Mouse (Mus musculus) adrenal gland, adult (tissue): ENCODE data around the gene Eri2.

Experiments
- DNase-seq, 2 experiments: peaks; one replicate each; pipeline ENCODE4 v3.0.0; 2022 to 2023; ENCODE audit warnings: low spot score in 1 of 2; ENCODE audit not compliant: inconsistent age in 2 of 2

Eri2 gene

GRCm38 (mm10) chr7:119745869-119746268 is 48.0 kb downstream of the Eri2 start:
- DNase-seq, result peak in 1 of 2 experiments; percentile 56

DNA sequence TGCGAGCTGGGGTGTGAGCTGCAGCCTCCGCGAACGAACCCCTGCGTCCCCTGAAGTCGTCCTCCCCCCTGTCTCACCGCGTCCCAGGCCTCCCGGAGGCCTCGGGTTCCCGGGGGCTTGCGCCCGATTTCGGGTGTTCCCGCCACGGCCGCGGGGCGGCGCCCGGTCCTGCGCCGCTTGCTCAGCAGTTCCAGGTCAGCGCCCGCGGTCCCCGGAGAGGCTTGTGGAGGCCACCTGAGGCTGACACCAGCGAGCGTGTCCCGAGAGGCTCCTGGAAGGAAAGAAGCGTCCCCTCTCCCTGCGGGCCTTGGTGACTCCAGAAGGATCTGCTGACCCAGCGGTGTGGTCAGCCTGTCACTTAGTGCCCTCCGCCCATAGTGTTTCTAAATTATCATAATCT is 49.5 kb downstream of the Eri2 start:
- DNase-seq, result peak in 1 of 2 experiments; percentile 34

DNA sequence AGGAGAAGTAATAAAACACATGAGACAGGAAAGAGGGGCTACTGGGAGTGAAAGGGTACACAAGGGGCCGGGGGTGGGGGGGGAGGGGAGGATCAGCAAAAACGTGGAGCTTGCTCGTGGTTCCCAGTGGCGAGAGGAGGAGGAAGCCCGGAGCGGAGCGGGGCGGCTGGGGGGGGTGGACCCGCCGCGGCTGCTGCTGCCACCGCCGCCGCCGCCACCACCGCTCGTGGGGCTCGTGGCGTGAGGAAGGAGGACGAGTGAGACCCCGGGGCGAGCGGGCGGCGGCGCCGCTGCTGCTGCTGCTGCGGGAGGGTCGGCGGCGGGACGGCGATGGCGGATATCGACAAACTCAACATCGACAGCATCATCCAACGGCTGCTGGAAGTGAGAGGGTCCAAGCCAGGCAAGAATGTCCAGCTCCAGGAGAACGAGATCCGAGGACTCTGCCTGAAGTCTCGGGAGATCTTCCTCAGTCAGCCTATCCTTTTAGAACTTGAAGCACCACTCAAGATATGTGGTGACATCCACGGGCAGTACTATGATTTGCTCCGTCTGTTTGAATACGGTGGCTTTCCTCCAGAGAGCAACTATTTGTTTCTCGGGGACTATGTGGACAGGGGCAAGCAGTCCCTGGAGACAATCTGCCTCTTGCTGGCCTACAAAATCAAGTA is 53.9 kb downstream of the Eri2 start:
- peak in 1 of 2 experiments; percentile 59 for DNase-seq

DNA sequence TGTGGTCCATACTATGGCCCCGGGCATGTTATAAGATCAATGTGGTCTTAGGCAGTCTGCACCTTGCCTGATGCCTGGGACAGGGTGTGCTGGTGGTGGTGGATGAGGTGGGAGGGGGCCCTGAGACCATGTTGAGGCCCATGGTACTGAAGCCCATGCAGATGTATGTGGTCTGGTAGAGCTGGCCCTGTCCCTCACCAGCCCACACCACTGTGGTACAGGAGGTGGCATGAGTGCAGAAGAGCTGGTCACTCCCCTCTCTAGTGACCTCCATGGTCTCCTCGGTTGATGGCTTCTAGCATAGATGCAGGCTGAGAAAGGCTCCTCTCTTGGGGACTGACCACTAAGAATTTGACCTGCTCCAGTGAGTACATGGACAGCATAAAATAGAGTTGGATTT is 55.0 kb downstream of the Eri2 start:
- DNase-seq, result no peak

DNA sequence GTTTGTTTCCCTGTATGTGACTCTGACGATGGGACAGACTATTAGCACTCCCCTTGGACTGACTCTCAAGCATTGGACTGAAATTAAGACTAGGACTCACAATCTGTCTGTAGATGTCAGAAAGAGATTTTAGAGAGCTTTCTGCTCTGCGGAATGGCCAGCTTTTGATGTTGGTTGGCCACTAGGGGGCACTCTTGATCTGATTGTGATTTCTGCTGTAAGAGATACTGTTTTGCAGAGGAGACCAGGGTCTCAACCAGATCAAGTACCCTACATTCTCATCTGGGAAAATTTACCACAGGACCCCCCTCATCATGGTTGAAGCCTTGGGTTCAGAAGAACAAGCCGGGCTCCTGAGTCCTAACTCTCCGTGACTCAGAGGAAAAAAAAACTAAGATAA is 62.6 kb downstream of the Eri2 start:
- peak; percentile 14 to 67 for DNase-seq

GRCm38 (mm10) chr7:119727621-119728020 is 66.2 kb downstream of the Eri2 start:
- DNase-seq, result peak; percentile 57 to 61

DNA sequence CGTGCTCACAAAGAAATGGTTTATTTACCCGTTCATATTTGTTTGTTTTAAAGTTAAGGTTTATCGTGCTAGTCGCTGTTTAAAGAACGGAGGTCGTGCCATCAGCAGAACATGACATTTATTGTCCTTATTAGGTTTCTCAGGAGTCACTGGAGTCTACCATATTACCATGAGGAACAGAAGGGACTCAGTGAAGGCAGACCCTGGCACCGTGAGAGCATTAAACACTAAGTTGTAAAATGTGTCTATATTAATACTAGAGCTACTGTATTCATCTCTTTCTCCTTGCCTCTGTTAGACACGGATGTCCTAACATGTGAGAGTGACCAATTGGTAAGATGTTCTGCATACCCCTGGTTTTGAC is 72.9 kb downstream of the Eri2 start:
- no peak for DNase-seq

GRCm38 (mm10) chr7:119720253-119720946 is 73.5 kb downstream of the Eri2 start, which contains the start of gene Thumpd1:
TSS of gene Thumpd1 (minus strand) at chr7:119720798.
- peak; percentile 92 to 97 for DNase-seq
